Mouse (Mus musculus) WW6 (cell line): ENCODE results near the gene Rpp25.

ENCODE experiments used
- DNase-seq: peaks from one replicate; pipeline ENCODE4 v3.0.0-alpha.2; 2013; ENCODE audit warnings: low read depth, low spot score

The Rpp25 gene

DNA sequence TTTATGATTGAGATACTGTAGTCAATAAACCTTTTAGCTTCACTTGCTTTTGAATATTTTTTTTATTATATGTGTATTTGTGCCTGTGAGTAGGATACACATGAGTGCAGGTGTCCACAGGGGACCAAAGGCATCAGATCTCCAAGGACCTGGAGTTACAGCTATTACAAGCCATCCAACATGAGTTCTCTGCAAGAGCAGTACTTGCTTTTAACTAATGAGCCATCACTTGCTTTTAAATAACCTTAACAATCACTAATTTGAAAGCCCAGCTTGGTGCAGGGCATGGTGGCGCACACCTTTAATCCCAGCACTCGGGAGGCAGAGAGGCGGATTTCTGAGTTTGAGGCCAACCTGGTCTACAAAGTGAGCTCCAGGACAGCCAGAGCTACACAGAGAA lies 50.9 kb downstream of the Rpp25 start:
- no peak for DNase-seq
